Mouse (Mus musculus): ENCODE measurements around the gene Agbl2.
A peak's percentile ranks its signal among the peaks of the same experiment; 100 is the strongest.

Agbl2 gene

DNA sequence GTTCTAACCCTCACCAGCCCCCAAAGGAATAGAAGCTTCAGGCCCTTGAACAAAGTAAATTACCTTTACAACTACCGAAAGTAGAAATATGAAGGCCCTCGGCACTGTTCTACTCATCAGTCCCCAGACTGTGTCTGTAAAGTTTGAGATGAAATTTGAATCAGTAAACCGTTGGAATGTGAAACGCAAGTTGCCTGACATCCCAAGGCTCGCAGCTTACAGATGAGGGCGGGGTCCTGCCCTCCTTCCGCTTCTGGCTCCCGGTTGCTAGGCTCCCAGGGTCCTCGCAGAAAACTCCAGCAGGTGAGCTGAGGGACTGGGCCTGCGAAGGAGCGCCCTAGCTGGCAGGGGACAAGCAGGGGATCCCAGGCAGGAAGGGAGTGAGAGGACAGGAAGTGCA is at the start of gene Agbl2:
Agbl2 (plus strand) TSS at position 270 of the 400 bp plus-strand sequence.
- DNase-seq, result no peak

DNA sequence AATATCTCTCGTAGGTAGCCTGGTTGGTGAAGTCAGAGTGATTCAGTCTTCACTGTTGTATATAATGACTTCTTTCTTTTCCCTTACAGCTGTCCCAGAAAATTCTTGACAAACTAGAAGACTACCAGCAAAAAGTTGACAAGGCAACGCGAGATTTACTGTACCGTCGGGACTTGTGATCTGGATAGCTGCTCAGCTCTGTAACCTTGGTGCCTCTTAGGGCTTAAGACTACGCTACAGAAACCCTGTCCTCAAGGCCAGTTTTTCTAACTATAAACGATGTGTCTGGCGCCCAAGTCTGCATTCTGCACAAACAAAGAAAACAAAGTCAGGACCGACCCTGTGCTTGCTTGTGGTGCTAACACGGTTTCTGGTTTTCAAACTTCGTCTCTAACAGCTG is 47.2 kb upstream of the Agbl2 start:
- DNase-seq, result no peak

DNA sequence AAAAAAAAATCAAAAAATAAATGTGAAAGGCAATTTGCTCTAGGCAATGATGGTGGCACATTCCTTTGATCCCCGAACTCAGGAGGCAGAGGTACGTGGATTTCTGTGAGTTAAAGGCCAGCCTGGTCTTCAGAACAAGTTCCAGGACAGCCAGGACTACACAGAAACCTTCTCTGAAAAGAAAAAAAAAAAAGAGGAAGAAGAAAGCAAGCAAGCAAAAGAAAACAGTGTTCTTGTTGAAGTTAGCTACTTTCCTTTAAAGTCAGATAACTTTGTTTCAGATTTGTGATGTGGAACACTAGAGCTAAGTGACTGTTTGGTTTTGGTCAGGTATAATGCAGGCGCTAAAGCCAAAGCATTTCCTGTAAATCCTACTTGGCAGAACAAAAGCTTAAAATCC is 43.7 kb upstream of the Agbl2 start:
- no peak for DNase-seq

DNA sequence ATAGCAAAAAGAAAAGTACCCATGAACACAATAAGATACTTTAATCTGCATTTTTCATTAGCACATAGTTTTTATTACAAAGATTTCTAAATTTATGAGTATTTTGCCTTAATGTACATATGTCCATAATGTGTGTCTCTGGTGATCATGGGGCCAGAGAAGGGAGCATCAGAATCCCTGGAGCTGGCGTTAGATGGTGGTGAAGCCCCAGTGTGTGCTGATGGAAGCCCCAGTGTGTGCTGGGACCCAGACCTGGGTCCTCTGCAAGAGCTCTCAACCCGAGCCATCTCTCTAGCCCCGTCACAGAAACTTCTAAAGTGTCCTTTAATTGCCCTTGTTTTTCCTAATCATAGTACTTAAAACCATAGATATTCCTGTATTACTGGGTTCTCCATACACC is 43.2 kb upstream of the Agbl2 start:
- DNase-seq, result no peak

DNA sequence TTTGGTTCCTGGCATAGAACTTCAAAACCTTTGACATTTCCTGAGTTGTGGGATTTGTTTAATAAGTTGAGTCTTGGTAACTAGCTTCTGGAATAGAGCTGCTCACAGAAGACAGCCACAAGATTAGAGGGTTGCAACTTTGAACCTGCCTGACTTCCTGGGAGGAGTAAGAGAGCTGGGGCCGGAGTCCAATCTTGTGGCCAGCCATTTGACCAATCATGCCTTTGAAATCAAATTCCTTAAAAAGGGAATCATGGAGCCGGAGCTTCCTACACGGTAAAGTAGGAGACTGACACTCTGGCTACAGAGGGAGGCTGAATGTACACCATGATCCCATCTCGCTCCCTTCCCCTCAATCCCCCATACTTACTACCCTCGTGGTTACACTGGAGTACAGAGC is 42.6 kb upstream of the Agbl2 start:
- no peak for DNase-seq

DNA sequence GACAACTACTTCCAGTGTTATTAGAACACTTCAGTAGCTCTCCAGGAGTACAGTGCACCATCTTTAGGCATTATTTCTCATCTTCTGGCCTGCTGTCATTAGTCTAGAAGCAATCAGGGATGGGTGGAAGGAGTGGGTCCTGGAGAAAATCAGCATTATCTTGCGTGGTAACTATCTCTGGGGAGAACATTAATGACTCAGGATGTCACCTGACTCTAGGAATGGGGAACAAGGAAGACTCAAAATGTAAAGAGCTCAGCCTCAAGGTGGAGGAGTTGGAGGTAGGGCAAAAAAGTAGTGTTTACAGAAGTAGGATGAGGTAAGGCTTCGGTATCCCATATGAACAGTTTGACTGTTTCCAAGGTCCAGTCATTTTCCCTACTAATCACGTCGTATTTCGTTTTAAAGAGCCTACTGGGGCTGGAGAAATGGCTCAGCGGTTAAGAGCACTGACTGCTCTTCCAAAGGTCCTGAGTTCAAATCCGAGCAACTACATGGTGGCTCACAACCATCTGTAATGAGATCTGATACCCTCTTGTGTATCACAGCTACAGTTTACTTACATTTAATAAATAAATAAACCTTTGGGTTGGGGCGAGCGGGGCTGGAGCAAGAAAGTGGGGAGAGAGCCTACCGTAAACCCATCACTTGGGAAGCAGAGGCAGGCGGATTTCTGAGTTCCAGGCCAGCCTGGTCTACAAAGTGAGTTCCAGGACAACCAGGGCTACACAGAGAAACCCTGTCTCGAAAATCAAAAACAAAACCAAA is 38.1 kb upstream of the Agbl2 start:
- no peak for DNase-seq

DNA sequence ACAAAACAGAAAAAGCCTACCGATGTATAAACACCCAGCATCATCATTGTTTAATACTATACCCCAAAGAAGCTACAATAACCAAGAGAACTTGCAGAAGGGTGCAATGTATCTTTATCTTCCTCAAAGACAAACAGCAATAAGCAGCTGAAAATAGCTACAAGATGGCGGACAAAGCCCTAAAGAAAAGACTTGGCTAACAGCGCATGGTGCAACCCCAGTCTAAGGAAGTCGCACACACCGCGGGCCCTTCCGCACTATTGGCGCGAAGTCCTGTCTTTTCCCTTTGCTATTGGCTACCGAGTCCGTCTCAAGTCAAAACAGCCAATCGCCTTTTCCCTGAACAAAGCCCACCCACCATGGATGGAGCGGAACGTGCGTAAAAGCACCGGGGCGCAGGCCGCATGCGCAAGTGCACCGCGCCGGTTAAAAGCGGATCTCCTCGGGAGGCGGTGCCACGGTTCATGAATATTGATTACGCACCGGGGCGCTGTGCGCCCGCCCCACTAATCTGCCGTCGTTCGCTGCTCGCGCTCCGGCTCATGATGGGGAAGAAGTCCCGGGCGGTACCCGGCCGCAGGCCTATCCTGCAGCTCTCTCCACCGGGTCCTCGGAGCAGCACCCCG is 37.4 kb upstream of the Agbl2 start, which contains the start of gene Fnbp4:
Fnbp4 (plus strand) TSS at position 318 of the 626 bp plus-strand sequence.
- DNase-seq, result peak; percentile 99

DNA sequence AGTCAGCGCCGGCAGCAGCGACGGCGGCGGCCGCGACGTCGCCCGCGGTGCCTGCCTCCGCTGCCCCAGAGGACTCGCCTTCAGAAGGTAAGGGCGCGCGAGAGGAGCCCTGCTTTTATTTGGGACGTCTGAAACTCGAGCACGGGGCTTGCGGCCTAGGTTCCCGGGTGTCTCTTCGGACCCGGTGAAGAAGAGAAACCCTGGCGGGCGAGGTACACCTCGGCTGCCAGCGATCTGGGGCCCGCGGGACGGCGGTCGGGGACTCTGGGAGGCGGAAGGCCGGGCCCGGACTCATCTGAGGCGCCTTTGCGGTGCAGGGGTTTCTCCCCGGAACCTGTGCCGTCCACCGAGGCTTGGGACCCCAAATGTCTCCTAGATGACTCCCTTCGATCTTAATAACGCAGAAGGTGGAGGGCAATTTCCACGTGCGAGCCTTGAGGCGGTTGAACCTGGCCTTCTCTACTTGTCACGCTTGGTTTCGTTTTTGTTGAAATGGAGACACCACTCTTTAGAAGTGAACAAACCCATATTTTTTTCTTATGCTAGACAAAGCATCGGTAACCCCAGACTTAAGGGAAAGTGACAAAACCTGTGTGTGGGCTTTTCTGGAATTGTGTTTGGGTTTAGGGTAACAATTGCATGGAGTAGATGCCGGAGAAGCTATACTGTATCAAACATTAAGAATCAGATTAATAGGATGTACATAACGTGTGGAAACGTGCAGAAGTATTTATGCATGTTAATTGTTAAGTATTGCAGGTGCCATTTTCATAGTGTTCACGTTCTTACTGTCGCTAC is 36.6 kb upstream of the Agbl2 start:
- no peak for DNase-seq

DNA sequence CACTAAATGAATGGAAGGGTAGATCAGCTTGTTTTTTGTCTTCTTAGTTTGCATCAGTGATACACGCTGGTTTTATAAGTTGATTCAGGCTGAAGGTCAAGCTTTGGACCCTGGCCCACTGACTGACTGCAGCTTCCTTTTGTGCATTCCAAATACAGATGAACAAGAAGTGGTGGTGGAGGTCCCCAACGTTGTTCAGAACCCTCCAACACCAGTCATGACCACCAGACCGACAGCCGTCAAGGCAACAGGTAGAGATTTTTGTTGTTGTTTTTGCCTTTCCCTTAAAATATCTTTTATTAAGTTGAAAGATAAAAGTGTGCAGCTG is 36.0 kb upstream of the Agbl2 start:
- no peak for DNase-seq

DNA sequence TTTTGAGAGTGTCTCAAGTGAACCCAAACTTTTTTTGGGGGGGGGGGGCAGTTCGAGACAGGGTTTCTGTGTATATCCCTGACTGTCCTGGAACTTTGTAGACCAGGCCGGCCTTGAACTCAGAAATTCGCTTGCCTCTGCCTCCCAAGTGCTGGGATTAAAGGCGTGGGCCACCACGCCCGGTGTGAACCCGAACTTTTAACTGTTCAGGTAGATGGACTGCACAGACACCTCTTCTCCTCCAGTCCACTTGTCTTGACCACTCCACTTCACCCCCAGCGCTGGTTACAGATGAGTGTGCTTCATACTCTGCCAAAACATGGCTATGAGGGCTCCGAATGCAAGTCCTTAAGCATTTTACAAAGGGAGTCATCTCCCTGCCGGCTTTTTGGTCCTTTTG is 35.4 kb upstream of the Agbl2 start:
- no peak for DNase-seq

DNA sequence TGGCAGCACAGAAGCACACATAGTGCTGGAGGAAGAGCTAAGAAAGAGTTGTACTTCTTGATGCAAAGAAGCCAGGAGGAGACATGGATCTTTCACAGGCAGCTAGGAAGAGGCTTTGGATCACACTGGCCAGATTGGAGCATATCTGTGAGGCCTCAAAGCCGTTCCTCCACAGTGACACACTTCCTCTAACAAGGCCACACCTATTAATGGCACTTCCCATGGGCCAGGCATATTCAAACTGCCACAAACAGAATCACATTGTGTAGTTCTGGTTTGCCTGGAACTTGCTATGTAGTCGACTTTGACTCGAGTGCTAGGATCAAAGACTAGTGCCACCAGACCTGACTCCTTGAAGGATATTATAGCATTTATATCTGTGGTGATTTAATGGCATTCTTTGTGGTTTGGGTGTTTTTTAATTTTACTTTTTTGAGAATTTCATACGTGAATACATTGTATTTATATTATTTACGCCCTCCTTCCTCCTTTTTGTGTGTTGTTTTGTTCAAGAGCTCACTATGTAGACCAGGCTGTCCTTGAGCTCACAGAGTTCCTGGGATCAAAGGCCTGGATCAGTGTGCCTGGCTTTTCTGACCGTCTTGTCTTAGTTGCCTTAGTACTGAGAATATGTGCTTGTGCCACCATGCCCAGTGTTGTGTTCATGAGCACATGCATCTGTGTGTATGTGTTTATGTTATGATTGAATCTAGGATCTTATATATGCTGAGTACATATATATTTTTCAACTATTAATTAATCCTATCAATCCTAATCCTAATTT is 32.7 kb upstream of the Agbl2 start:
- no peak for DNase-seq

DNA sequence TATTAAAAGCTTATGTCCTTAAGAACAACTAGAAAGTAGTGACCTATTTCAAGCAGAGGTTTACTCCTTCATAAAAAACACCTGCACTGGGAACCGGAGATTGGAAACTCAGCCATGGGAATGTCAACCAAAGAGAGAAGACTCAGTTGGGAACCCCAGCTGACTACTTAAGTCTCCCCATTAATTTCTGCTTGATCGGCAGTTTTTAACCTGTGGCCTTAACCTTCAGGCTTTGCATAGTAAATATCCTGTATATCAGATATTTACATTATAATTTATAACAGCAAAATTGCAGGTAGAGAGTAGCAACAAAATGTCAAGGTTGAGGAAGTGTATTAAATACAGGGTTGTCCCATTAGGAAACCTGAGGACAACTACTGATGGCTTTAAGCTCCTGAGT is 29.0 kb upstream of the Agbl2 start:
- no peak for DNase-seq

DNA sequence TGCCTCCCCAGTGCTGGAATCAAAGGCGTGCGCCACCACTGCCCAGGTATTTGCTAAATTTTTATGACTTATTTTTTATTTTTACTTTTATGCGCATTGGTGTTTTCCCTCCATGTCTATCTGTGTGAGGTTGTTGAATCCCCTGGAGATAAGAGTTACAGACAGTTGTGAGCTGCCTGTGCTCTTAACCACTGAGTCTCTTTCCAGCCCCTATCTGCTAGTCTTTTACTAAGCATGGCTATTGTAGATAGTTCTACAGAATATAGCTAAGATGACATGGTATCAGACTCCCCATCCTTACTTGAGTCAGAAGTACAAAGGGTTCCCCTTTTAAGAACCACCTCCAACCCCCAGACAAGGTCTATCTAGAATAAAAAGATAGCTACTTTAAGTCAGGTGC is 28.3 kb upstream of the Agbl2 start:
- no peak for DNase-seq

DNA sequence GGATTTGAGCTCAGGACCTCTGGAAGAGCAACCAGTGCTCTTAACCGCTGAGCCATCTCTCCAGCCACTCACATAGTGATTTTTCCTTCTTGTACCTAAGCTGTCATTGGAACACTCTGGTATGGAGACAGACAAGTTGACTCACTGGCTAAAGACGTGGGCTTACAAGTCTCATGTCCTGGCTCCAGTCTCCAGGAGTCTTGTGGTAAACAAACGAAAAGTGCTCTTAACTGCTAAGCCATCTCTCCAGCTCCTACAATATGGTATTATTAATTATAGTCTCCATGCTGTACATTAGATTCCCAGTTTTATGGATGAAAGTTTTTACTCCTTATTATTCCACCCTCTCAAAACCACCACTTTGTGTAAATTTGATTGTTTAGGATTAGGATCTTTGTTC is 17.4 kb upstream of the Agbl2 start:
- no peak for DNase-seq

DNA sequence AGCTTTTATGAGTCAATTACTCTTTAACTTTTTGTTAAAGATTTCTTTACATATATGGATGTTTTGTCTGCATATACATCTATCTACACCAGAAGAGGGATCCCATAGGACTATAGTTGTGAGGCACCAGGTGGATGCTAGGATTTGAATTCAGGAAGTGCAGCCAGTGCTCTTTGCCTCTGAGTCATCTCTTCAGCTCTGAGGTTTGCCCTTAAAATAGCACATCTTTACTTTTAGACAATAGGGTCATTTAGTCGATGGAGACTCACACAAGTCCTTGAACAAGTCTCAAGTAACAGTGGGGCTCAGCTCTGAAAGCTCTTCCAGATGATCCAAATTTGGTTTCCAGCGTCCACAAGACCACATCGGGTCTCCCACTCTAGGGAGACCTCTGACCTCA is 1.2 kb upstream of the Agbl2 start:
- DNase-seq, result no peak

DNA sequence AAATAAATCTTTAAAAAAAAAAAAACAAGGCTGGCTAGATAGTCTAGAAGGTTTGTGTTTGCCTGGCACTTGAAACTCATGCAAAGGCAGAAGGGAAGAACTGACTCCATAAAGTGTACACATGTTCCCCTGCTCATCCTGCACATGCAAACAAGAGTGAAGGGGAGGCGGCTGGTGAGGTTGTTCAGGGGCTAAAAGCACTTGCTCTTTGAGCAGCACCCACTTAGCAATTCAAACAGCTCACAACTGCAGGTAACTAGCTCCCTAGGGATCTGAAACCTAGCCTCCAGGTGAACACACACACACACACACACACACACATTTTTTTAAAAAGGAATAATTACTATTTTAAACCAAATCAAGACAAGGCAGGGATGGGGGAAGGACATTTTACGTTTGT is 589 bp upstream of the Agbl2 start:
- DNase-seq, result no peak

DNA sequence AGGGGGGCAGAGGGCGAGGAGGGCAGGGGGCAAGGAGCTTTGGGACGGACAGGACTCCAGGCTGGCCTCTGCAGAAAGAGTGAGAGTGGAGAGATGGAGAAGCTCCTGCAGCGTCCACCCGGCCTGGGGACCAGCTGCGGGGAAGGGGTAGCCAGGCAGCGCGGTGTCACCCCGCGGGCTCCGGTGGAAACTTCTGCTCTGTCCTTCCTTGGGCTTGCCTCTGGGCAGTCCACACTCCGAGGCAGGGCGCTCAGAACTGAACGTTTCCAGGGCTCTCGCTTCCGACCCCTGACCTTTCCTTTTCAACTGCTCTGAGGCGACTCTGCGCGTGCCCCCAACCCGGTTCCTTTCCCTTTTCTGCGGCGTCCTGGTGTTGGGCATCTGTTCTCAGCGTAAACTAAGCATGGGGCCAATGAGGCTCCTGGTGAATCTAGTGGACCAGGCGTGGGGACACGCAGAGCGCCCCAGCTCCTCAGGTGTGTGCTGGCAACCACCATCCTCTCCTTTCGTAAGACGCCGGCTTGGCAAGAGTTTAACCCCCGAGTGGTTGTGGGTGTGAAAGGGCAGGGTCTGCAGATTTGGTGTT is 467 bp downstream of the Agbl2 start:
- no peak for DNase-seq

DNA sequence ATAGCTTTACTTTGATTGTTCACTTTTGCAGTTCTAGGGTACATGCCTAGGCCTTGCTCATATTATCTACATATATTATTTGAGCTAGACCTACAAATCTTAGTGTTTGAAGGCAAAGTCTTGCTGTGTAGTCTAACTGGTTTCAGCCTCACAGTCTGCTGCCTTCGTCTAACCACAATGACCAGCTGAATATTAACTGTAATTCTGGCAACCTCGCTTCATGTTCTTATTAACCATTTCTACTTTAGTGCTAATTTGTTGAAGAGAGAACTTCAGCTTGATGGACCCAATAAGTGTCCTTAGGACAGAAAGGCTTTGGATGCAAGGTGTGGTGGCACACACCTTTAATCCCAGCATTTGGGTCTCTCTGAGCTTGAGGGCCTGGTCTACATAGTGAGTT is 5.6 kb downstream of the Agbl2 start:
- no peak for DNase-seq

DNA sequence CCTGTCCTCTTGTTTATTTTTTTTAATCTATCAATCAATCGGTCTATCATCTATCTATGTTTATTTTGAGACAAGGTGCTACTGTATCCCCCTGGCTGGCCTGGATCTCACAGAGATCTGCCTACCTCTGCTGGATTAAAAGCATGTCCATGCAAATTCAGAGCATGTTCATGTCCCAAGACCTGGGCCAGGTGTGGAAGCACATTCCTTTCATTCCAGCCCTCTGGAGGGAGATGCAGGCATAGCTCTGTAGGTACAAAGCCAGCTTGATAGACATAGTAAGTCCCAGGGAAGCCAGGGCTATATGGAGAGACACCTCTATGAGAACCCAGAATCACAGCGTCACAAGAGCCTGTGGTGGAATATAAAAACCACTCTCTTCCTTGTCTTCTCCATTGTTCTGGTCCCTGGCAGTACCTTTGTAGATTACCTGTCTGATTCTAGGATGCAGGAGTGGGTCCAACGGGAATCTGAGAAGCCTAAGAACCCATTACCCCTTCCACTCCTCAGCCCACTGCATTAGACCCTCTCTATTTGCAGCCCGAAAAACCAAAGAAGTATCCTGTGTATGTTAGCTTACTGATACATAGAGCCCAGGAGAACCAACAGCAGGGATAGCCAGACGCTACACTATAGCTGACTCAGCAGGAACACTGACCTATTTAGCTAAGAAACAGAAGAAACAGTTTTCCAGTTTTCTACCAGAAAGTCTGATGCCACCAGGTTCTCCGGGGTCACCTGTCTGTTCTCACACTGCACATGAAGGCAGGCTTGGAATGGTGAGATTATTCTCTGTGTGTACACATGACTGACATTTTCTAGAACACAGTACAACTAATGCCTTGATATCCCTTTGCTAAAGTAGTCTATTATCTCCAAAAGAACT is 26.0 kb downstream of the Agbl2 start:
- DNase-seq, result no peak

DNA sequence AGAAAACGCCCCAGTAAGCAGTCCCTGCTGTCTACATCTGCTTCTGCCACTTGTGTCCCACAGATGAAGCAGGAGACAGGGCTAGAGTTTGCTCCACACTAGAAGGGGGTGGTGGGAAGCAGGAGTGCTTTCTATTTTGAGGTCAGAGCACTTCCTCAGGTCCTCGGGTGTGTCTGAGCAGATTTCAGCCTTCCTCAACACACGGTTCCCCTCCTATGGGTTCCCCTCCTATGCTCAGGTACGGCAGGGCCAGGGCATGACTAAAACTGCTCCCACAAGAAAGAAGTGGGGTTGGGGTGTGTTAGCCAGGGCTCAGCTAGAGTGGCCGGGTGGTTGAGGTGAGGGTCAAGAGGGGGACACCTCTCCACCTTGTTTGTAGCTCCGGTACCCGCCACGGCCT is 28.2 kb downstream of the Agbl2 start:
- DNase-seq, result no peak

DNA sequence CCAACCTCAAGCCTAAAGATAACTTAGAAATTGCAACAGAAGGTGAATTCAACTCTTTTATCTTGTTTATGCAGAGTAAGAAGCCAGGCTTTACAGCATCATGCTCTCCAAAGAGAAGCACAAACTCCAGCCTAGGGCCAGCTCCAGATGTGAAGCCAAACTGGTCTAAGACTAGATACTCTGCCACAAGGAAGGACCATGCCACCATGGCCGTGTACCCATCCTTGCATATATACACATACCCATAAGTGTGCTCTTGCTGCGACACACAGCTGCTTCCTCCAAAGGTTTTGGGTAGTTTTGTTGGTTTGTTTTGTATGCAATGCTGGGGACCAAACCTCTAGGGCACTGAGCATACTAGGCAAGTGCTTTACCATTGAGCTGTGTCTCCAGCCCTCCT is 32.7 kb downstream of the Agbl2 start:
- DNase-seq, result no peak

DNA sequence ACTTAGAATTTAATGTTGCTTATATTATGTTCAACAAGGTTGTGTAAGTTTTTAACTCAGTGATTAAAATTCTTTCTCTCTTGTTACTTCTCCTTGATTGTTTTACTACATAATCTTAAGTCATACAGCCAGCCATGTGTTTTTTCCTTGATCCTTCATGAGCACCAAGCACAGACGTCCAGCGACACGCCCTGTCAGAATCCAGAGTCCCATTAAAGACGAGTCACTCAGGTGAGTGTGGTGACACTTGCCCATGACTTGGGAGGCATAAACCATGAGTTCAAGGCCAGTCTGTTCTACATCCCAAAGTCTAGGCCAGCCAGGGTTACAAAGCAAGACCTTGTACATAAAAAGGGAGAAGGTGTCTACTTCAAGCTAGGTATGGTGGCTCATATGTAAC is 33.6 kb downstream of the Agbl2 start:
- DNase-seq, result no peak

Measured in layer of hippocampus, adult 9-11 months (tissue).